14 mouse cellular contexts compared by ENCODE assay signal in genomic region chr11:67030904-67031602, GRCm38 (mm10). TPM values are rescaled to one million over a fixed set of nuclear protein-coding genes. Genes with fewer than 3 reads are reported as not detected.
A peak's percentile ranks its signal among the peaks of the same experiment; 100 is the strongest.
DNase-seq lines count a peak whose midpoint lies in the region; ATAC-seq lines count a peak whose summit lies in the region.
"Had no signal": no experiment of that assay in that cellular context is flagged by ENCODE, and none has a peak within 500 bp of the region (broad histone marks: within the 10 kb centered on the region; RNA-seq: fewer than 3 reads in every experiment).

No protein-coding gene starts in this region.

- peak overlapping the region; percentile 51 for H3K27ac ChIP-seq in intestine, embryonic 15.5 days
- H3K27ac ChIP-seq: heart, embryonic 13.5 days; hindbrain, embryonic 14.5 days had no signal

- intact Hi-C loops in gastrocnemius, postnatal 14 days (cut with DNase I; ENCODE audit: low total_unique reads), result no loop called here
- intact Hi-C loops in left cerebral cortex, postnatal 14 days (cut with DNase I), result no loop called here

- H3K4me3 ChIP-seq in intestine, embryonic 15.5 days (replicated peaks), result no peak overlapping the region
- H3K4me3 ChIP-seq: heart, embryonic 13.5 days had no signal

- H3K9ac ChIP-seq in intestine, embryonic 15.5 days, result no peak overlapping the region
- H3K9ac ChIP-seq: heart, embryonic 13.5 days; hindbrain, embryonic 14.5 days; lung, embryonic 14.5 days had no signal

- peak overlapping the region; percentile 33 for H3K4me2 ChIP-seq in intestine, embryonic 15.5 days (replicated peaks)
- H3K4me2 ChIP-seq: heart, embryonic 13.5 days; hindbrain, embryonic 14.5 days; lung, embryonic 14.5 days; midbrain, embryonic 11.5 days had no signal

- peak; percentile 48 for DNase-seq in adrenal gland, postnatal 14 days
- no peak for DNase-seq in adrenal gland, postnatal 4 days (ENCODE audit: low spot score in 2 of 2)
- peak; percentile 43 for DNase-seq in thymus, postnatal 4 days
- DNase-seq in thymus, postnatal 14 days, result no peak
- no peak for DNase-seq in gastrocnemius, postnatal 14 days
- DNase-seq in left cerebral cortex, postnatal 14 days (ENCODE audit: low spot score in 2 of 2), result no peak
- no peak for DNase-seq in spleen, adult 18-20 months
- DNase-seq: cerebellum, adult 11 months; embryo, embryonic 11 days; lung, embryonic 14.5 days had no signal

- H3K36me3 ChIP-seq in intestine, embryonic 15.5 days, result no peaks in the 10 kb centered on the region
- H3K36me3 ChIP-seq: heart, embryonic 13.5 days had no signal

- H3K27me3 ChIP-seq in intestine, embryonic 15.5 days (replicated peaks), result no peaks in the 10 kb centered on the region

- 45% methylated on average over 16 of the region's 16 CpGs for WGBS in intestine, embryonic 15.5 days

- no peaks in the 10 kb centered on the region for H3K9me3 ChIP-seq in intestine, embryonic 15.5 days
- H3K9me3 ChIP-seq: heart, embryonic 13.5 days had no signal

- peak; percentile 95 for ATAC-seq in intestine, embryonic 15.5 days

- no peaks in the 10 kb centered on the region for H3K4me1 ChIP-seq in intestine, embryonic 15.5 days (replicated peaks)
- H3K4me1 ChIP-seq: heart, embryonic 13.5 days had no signal

RNA-seq across cellular contexts. Expression of gene Tmem220, which starts 6.1 kb away (rescaled TPM):
- 5.6 and 6.0 TPM in 2 replicates for total RNA-seq in adrenal gland, postnatal 14 days (2021)
- 1 to 10 TPM; 5.9 to 6.2 TPM for total RNA-seq in adrenal gland, postnatal 4 days (2021)
- 2.7 and 3.0 TPM in 2 replicates for polyA plus RNA-seq in intestine, embryonic 15.5 days (2015; fragmentation: Nextera tagmentation; extraction: Ambion mirVana)
- total RNA-seq in gastrocnemius, postnatal 14 days (2021), result 1 to 10 TPM; 1.0 TPM
- total RNA-seq in left cerebral cortex, postnatal 14 days (2021), result under 1 TPM in 1 of 2 experiments, not detected in 1; 0.42 TPM

RNA-seq across cellular contexts. Expression of gene Adprm, which starts 21.3 kb away (rescaled TPM):
- total RNA-seq in adrenal gland, postnatal 14 days (2021), result 18.6 and 20.5 TPM in 2 replicates
- 10 to 100 TPM; 28.0 to 29.2 TPM for total RNA-seq in adrenal gland, postnatal 4 days (2021)
- polyA plus RNA-seq in intestine, embryonic 15.5 days (2015; fragmentation: Nextera tagmentation; extraction: Ambion mirVana), result 20.8 and 24.2 TPM in 2 replicates
- total RNA-seq in gastrocnemius, postnatal 14 days (2021), result 1 to 10 TPM; 5.6 to 7.8 TPM
- total RNA-seq in left cerebral cortex, postnatal 14 days (2021), result 10 to 100 TPM; 21.7 to 24.0 TPM

RNA-seq across cellular contexts. Expression of gene Sco1, which starts 21.4 kb away (rescaled TPM):
- total RNA-seq in adrenal gland, postnatal 14 days (2021), result 21.4 and 24.3 TPM in 2 replicates
- total RNA-seq in adrenal gland, postnatal 4 days (2021), result 10 to 100 TPM; 20.4 to 20.8 TPM
- polyA plus RNA-seq in intestine, embryonic 15.5 days (2015; fragmentation: Nextera tagmentation; extraction: Ambion mirVana), result 19.5 and 20.7 TPM in 2 replicates
- total RNA-seq in gastrocnemius, postnatal 14 days (2021), result 1 to 10 TPM; 8.5 to 8.6 TPM
- 1 to 10 TPM; 8.3 to 8.8 TPM for total RNA-seq in left cerebral cortex, postnatal 14 days (2021)

RNA-seq across cellular contexts. Expression of gene Myh3, which starts 47.0 kb away (rescaled TPM):
- 0.07 TPM in 1 of 2 replicates, not detected in the other for total RNA-seq in adrenal gland, postnatal 14 days (2021)
- 10 to 100 TPM in 1 of 2 experiments, 1 to 10 TPM in 1; 3.2 to 28.8 TPM for total RNA-seq in adrenal gland, postnatal 4 days (2021)
- 0.48 and 1.2 TPM in 2 replicates for polyA plus RNA-seq in intestine, embryonic 15.5 days (2015; fragmentation: Nextera tagmentation; extraction: Ambion mirVana)
- total RNA-seq in gastrocnemius, postnatal 14 days (2021), result 10 to 100 TPM; 33.8 to 49.2 TPM
- 1 to 10 TPM; 1.8 to 2.1 TPM for total RNA-seq in left cerebral cortex, postnatal 14 days (2021)

Comparison
In these comparisons a context has a peak if more than half of its experiments do, and no peak if none do; other contexts are left out.
1. DNase-seq: peak in adrenal gland, postnatal 14 days (single experiment) and thymus, postnatal 4 days (single experiment); none in adrenal gland, postnatal 4 days (0 of 2), thymus, postnatal 14 days (single experiment), gastrocnemius, postnatal 14 days (single experiment), left cerebral cortex, postnatal 14 days (0 of 2) and spleen, adult 18-20 months (0 of 2).